Mouse (Mus musculus): ENCODE results near the gene Rora. TPM values are rescaled to one million over a fixed set of nuclear protein-coding genes. Genes with fewer than 3 reads are reported as not detected.

Rora gene
- polyA plus RNA-seq, 1 experiment = not detected

- no peak for TF ChIP-seq GATA1 (IDR thresholded peaks at IDR 0.05; ENCODE audit: low read length)
These were observed 644.3 kb downstream of the Rora start for GRCm38 (mm10) chr9:69297766-69298375.

DNA sequence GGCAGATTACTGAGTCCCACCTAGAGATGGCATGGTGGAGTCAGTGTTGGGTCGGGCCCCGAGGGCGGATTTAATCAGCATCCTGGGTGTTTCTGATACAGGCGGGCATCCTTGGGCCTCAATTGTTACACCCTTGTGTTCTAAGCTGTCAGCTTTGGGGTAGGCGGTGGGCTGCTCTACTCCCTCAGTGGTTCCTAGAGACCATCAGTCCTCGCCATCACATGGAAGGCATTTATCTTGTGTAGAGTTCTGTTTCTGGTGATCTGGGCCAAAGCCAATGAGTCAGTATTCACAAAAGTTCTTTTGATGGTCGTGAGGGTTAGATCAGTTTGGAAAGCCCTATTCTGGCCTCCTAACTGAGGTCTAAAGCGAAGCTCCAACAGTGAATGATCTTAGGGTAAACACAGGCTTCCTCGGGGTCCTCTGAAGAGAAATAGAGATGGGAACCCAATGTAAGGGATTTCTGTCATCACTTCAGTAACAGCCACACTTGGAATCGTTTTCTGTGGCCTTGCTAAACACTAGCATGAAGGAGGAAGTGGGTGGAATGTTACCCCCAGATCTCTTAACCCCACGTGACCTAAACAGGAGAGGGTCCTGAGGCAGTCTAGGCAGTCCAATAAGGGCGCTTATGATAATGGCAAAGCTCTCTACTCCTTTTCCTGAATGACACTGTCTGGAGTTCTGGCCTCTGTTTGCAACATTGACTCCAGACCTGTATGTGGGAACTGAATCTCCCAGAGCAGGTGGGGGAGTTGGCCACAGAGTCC is 645.2 kb downstream of the Rora start:
- no peak for TF ChIP-seq GATA1 (IDR thresholded peaks at IDR 0.05; ENCODE audit: low read length)

GRCm38 (mm10) chr9:69299484-69299883 is 645.9 kb downstream of the Rora start:
- no peak for TF ChIP-seq GATA1 (IDR thresholded peaks at IDR 0.05; ENCODE audit: low read length)

DNA sequence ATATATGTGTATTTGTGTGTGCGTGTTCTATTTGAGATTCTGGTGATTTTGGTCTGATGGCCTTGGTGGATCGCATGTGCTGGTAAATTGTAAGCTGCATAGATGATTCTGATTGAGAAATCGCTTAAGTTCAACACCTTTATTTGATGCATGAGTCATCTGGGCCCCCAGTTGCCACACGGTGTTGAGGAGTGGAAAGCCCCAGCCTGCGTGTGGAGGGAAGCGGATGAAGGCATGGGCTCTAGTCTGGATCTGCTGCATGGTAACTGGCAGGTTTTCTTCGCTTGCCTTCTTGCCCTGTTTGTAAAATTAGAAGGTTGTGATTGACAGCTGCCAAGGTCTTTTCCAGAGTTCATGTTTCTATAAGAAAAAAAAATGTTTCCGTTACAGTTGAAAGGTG is 646.7 kb downstream of the Rora start:
- no peak for TF ChIP-seq GATA1 (IDR thresholded peaks at IDR 0.05; ENCODE audit: low read length)

- TF ChIP-seq GATA1 (IDR thresholded peaks at IDR 0.05; ENCODE audit: low read length) = no peak
These were observed 647.9 kb downstream of the Rora start for GRCm38 (mm10) chr9:69301445-69301844.

GRCm38 (mm10) chr9:69301955-69302354 is 648.4 kb downstream of the Rora start:
- no peak for TF ChIP-seq GATA1 (IDR thresholded peaks at IDR 0.05; ENCODE audit: low read length)

GRCm38 (mm10) chr9:69302846-69303245 is 649.3 kb downstream of the Rora start:
- no peak for TF ChIP-seq GATA1 (IDR thresholded peaks at IDR 0.05; ENCODE audit: low read length)

DNA sequence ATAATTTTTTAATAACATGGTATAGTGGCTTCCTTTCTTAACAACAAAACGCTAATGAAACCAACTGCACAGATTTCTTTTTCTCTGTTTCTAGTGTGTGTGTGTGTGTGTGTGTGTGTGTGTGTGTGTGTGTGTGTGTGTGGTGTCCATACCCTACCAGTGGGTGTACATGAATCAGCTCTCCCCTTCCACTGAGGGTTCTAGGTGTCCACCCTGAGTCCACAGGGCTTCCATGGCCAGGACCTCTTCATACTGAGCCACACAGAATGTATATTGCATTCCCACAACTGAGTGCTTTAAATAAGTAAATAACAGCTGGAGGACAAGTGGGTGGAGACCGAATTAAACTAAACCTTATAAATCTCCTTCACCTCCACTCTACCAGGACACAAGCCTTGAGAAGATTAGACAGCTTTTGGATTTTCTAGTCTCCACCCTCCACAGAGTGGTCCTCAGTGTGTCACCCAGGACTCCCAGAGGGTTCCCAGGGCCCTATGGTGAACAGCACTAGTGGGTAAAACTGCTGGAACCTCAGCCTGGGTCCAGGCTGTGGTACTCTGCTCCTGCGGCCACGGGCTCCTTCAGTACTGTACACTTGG is 649.9 kb downstream of the Rora start:
- TF ChIP-seq GATA1 (IDR thresholded peaks at IDR 0.05; ENCODE audit: low read length) = no peak

GRCm38 (mm10) chr9:69303962-69304361 is 650.4 kb downstream of the Rora start:
- no peak for TF ChIP-seq GATA1 (IDR thresholded peaks at IDR 0.05; ENCODE audit: low read length)

DNA sequence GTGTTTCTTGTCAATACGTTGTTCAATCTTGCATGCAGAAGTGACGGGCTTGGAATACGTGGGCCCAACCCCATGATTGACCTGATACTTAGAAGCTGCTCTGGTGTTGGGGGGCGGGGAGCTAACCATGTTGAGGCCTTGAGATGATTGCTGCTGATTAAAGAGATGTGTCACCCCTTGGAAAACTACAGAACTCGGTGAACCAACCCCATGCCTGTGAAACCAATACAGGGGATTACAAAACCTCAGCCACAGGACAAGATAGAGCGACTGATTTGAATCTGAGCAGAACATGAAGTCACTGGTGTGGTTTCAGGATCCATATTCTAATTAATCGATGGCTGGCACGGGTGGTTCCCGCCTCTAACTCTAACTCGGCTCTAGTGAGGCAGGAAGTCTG is 650.9 kb downstream of the Rora start:
- no peak for TF ChIP-seq GATA1 (IDR thresholded peaks at IDR 0.05; ENCODE audit: low read length)

- TF ChIP-seq GATA1 (IDR thresholded peaks at IDR 0.05; ENCODE audit: low read length) = no peak
These were observed 651.4 kb downstream of the Rora start for GRCm38 (mm10) chr9:69304991-69305390.

- TF ChIP-seq GATA1 (IDR thresholded peaks at IDR 0.05; ENCODE audit: low read length) = no peak
These were observed 653.3 kb downstream of the Rora start for GRCm38 (mm10) chr9:69306734-69307528.

- TF ChIP-seq GATA1 (IDR thresholded peaks at IDR 0.05; ENCODE audit: low read length) = no peak
These were observed 654.4 kb downstream of the Rora start for GRCm38 (mm10) chr9:69307974-69308373.

- no peak for TF ChIP-seq GATA1 (IDR thresholded peaks at IDR 0.05; ENCODE audit: low read length)
These were observed 656.9 kb downstream of the Rora start for GRCm38 (mm10) chr9:69310524-69310923.

GRCm38 (mm10) chr9:69313297-69313696 is 659.7 kb downstream of the Rora start:
- no peak for TF ChIP-seq GATA1 (IDR thresholded peaks at IDR 0.05; ENCODE audit: low read length)

Measured in G1E-ER4 (cell line).